Mouse (Mus musculus) spleen, adult 2 months (tissue): ENCODE data around the gene Gm20661. TPM values are rescaled to one million over a fixed set of nuclear protein-coding genes. Genes with fewer than 3 reads are reported as not detected.

Experiments
- DNase-seq, 2 experiments: peaks; one replicate each; pipeline versions ENCODE4 v3.0.0 to v3.0.0-alpha.2; 2012 to 2021; ENCODE audit warnings: low spot score in 2 of 2, low read depth in 1 of 2
- H3K27ac ChIP-seq: fragments of 200-500 bp; 2 replicates; pipeline ENCODE4 v1.5.1; 2012; ENCODE audit warnings: low read length, inconsistent platforms; ENCODE audit not compliant: insufficient read depth
- H3K27me3 ChIP-seq: fragments of 200-500 bp; 2 replicates; pipeline ENCODE4 v1.6.1; 2012; ENCODE audit warnings: mild to moderate bottlenecking, moderate library complexity, low read length, inconsistent platforms; ENCODE audit not compliant: control insufficient read depth, insufficient read depth
- H3K36me3 ChIP-seq: fragments of 200-500 bp; 2 replicates; pipeline ENCODE4 v1.6.1; 2012; ENCODE audit warnings: mild to moderate bottlenecking, low read length, inconsistent platforms; ENCODE audit not compliant: control insufficient read depth, insufficient read depth
- H3K4me1 ChIP-seq: fragments of 200-500 bp; 2 replicates; pipeline ENCODE4 v1.6.1; 2011; ENCODE audit warnings: inconsistent platforms; ENCODE audit not compliant: control insufficient read depth, insufficient read depth, insufficient read length
- H3K4me3 ChIP-seq: fragments of 200-500 bp; 2 replicates; pipeline ENCODE4 v1.5.1; 2011; ENCODE audit warnings: mild to moderate bottlenecking, inconsistent platforms; ENCODE audit not compliant: insufficient read depth, insufficient read length; ENCODE audit errors: extremely low read depth
- CTCF ChIP-seq: fragments of 200-500 bp; IDR thresholded peaks from 2 replicates; pipeline ENCODE4 v1.5.1; 2011; ENCODE audit warnings: mild to moderate bottlenecking, inconsistent platforms; ENCODE audit not compliant: insufficient read depth, insufficient read length, insufficient replicate concordance; ENCODE audit errors: extremely low read depth
- POLR2A ChIP-seq: fragments of 200-500 bp; IDR thresholded peaks from 2 replicates; pipeline ENCODE4 v1.6.1; 2011; ENCODE audit warnings: low read depth, low read length, inconsistent platforms
- WGBS: fragments of 180-500 bp; shearing (Covaris S2); methylation state at CpG from one replicate; pipeline ENCODE4 v1.1.7; 2018; 5-methylcytosine and 5-hydroxymethylcytosine counted together
- polyA plus RNA-seq: library from polyadenylated mRNA; depleted of rRNA; stranded (reverse); fragments of >200 nt; gene quantifications from 2 replicates; pipeline ENCODE4 v1.2.3, GENCODE M21; 2012; rRNA removed

Gm20661 gene
- polyA plus RNA-seq, 1 experiment, result 0.18 TPM

- no peaks in the 10 kb centered on the region for H3K27me3 ChIP-seq
- H3K36me3 ChIP-seq, result peaks cover 5% of the 10 kb centered on the region; the same call in 1 of the 2 replicates
- TF ChIP-seq POLR2A (no peak), CTCF (no peak)
- H3K4me3 ChIP-seq, result no peak overlapping the region
- no peak overlapping the region for H3K27ac ChIP-seq
- DNase-seq, result no peak
- H3K4me1 ChIP-seq, result no peaks in the 10 kb centered on the region
- WGBS, result 93% methylated on average over 3 of the region's 3 CpGs
These were observed 34.3 kb downstream of the Gm20661 start for GRCm38 (mm10) chr9:108017127-108017526.

- no peaks in the 10 kb centered on the region for H3K4me1 ChIP-seq
- no peak overlapping the region for H3K4me3 ChIP-seq
- WGBS, result 90% methylated on average over 1 of the region's 1 CpGs
- no peak for TF ChIP-seq POLR2A
- TF ChIP-seq CTCF, result no peak
- H3K27me3 ChIP-seq, result no peaks in the 10 kb centered on the region
- peaks cover 13% of the 10 kb centered on the region for H3K36me3 ChIP-seq
- H3K27ac ChIP-seq, result no peak overlapping the region
- no peak for DNase-seq
These were observed 37.9 kb downstream of the Gm20661 start for GRCm38 (mm10) chr9:108020741-108021140.

- Histone ChIP-seq H3K4me1 (no peaks in the 10 kb centered on the region), H3K27ac (no peak overlapping the region), H3K36me3 (peaks cover 21% of the 10 kb centered on the region), H3K4me3 (no peak overlapping the region), H3K27me3 (no peaks in the 10 kb centered on the region)
- no peak for DNase-seq
- TF ChIP-seq POLR2A (no peak), CTCF (no peak)
- 90% methylated on average over 3 of the region's 3 CpGs for WGBS
These were observed 40.4 kb downstream of the Gm20661 start for GRCm38 (mm10) chr9:108023216-108023615.

GRCm38 (mm10) chr9:108026584-108026983, 43.7 kb downstream of the Gm20661 start:
- Histone ChIP-seq H3K4me1 (no peaks in the 10 kb centered on the region), H3K27me3 (no peaks in the 10 kb centered on the region), H3K36me3 (peaks cover 25% of the 10 kb centered on the region), H3K27ac (no peak overlapping the region), H3K4me3 (no peak overlapping the region)
- TF ChIP-seq CTCF (no peak), POLR2A (no peak)
- 86% methylated on average over 3 of the region's 3 CpGs for WGBS
- no peak for DNase-seq

GRCm38 (mm10) chr9:108027867-108028266, 45.0 kb downstream of the Gm20661 start:
- no peak overlapping the region for H3K27ac ChIP-seq
- H3K36me3 ChIP-seq, result peaks cover 26% of the 10 kb centered on the region
- DNase-seq, result no peak
- 99% methylated on average over 3 of the region's 3 CpGs for WGBS
- no peaks in the 10 kb centered on the region for H3K27me3 ChIP-seq
- no peak overlapping the region for H3K4me3 ChIP-seq
- TF ChIP-seq CTCF (no peak), POLR2A (no peak)
- H3K4me1 ChIP-seq, result no peaks in the 10 kb centered on the region

GRCm38 (mm10) chr9:108032126-108032525, 49.3 kb downstream of the Gm20661 start:
- WGBS, result 93% methylated on average over 5 of the region's 5 CpGs
- H3K36me3 ChIP-seq, result peaks cover 11% of the 10 kb centered on the region
- no peaks in the 10 kb centered on the region for H3K27me3 ChIP-seq
- H3K27ac ChIP-seq, result no peak overlapping the region
- no peak for DNase-seq
- peaks cover 7% of the 10 kb centered on the region; the same call in 1 of the 2 replicates for H3K4me1 ChIP-seq
- no peak overlapping the region for H3K4me3 ChIP-seq
- TF ChIP-seq CTCF (no peak), POLR2A (no peak)

GRCm38 (mm10) chr9:108035331-108036156, 52.7 kb downstream of the Gm20661 start:
- DNase-seq, result peak; percentile 11 to 27
- Histone ChIP-seq H3K36me3 (peaks cover 9% of the 10 kb centered on the region), H3K27ac (peak overlapping the region; percentile 73), H3K4me3 (no peak overlapping the region), H3K27me3 (no peaks in the 10 kb centered on the region), H3K4me1 (peaks cover 7% of the 10 kb centered on the region; the same call in 1 of the 2 replicates)
- TF ChIP-seq CTCF (no peak), POLR2A (no peak)
- 63% methylated on average over 2 of the region's 2 CpGs for whole genome bisulfite sequencing

Other genes starting within 250 kb of the Gm20661 start
- 70.3 and 76.0 TPM in 2 replicates for gene Rbm5, start 212.1 kb upstream of the Gm20661 start, polyA plus RNA-seq
- 10.2 and 12.4 TPM in 2 replicates for gene Rbm6, start 109.8 kb upstream of the Gm20661 start, polyA plus RNA-seq
- gene Mon1a, start 94.9 kb upstream of the Gm20661 start, polyA plus RNA-seq, result 23.4 and 29.3 TPM in 2 replicates
- 1.8 and 2.7 TPM in 2 replicates for gene Mst1r, start 76.2 kb upstream of the Gm20661 start, polyA plus RNA-seq
- gene Actl11, start 54.6 kb upstream of the Gm20661 start, polyA plus RNA-seq, result not detected in 2 replicates
- 0.07 and 0.08 TPM in 2 replicates for gene Camkv, start 47.4 kb upstream of the Gm20661 start, polyA plus RNA-seq
- 3.1 and 4.1 TPM in 2 replicates for gene Traip, start 32.9 kb upstream of the Gm20661 start, polyA plus RNA-seq
- gene Uba7, start 7.6 kb upstream of the Gm20661 start, polyA plus RNA-seq, result 182 and 209 TPM in 2 replicates
- 19.8 and 25.9 TPM in 2 replicates for gene Inka1, start 2.8 kb downstream of the Gm20661 start, polyA plus RNA-seq
- 2.2 and 2.9 TPM in 2 replicates for gene Cdhr4, start 9.4 kb downstream of the Gm20661 start, polyA plus RNA-seq
- 1.7 and 2.1 TPM in 2 replicates for gene Gm20662, start 13.3 kb downstream of the Gm20661 start, polyA plus RNA-seq
- 118 and 161 TPM in 2 replicates for gene Ip6k1, start 19.4 kb downstream of the Gm20661 start, polyA plus RNA-seq
- gene Gmppb, start 66.2 kb downstream of the Gm20661 start, polyA plus RNA-seq, result 11.6 and 13.5 TPM in 2 replicates
- gene Amigo3, start 70.1 kb downstream of the Gm20661 start, polyA plus RNA-seq, result 2.2 and 2.8 TPM in 2 replicates
- 1.5 and 1.6 TPM in 2 replicates for gene Mst1, start 97.4 kb downstream of the Gm20661 start, polyA plus RNA-seq
- 213 and 224 TPM in 2 replicates for gene Rnf123, start 100.3 kb downstream of the Gm20661 start, polyA plus RNA-seq
- 136 and 157 TPM in 2 replicates for gene Apeh, start 111.5 kb downstream of the Gm20661 start, polyA plus RNA-seq
- gene Bsn, start 207.3 kb downstream of the Gm20661 start, polyA plus RNA-seq, result 0.57 and 0.67 TPM in 2 replicates